8 mouse cellular contexts compared by ENCODE assay signal in genomic region chr15:89123595-89123994, GRCm38 (mm10). TPM values are rescaled to one million over a fixed set of nuclear protein-coding genes. Genes with fewer than 3 reads are reported as not detected.
A peak's percentile ranks its signal among the peaks of the same experiment; 100 is the strongest.
DNase-seq lines count a peak whose midpoint lies in the region; ATAC-seq and TF ChIP-seq lines count a peak whose summit lies in the region.

No protein-coding gene starts in this region.

- peak; percentile 66 to 71 for DNase-seq in left cerebral cortex, adult 18-20 months (ENCODE audit: low spot score in 2 of 2)
- no peak for DNase-seq in left cerebral cortex, adult 11 months (ENCODE audit: low spot score)
- peak; percentile 64 to 65 for DNase-seq in cerebellum, adult 2 months
- DNase-seq in forebrain, embryonic 11.5 days (ENCODE audit: low spot score) = no peak
- DNase-seq in left cerebral cortex, adult 2 months (ENCODE audit: extremely low spot score in 1 of 2, low spot score in 2 of 2) = peak; percentile 63 to 64
- peak; percentile 36 for DNase-seq in neural tube, embryonic 10.5 days (ENCODE audit: extremely low spot score, low spot score)
- no peak for DNase-seq in gastrocnemius, postnatal 14 days

- no peak for TF ChIP-seq CTCF in cerebellum, adult 2 months (IDR thresholded peaks at IDR 0.05; ENCODE audit: borderline replicate concordance, insufficient read depth, low read depth, low read length)
- TF ChIP-seq CTCF in left cerebral cortex, adult 2 months (IDR thresholded peaks at IDR 0.05) = peak; percentile 59

- H3K27me3 ChIP-seq in cerebellum, adult 2 months (ENCODE audit: control insufficient read depth, insufficient read depth, low read length) = no peaks in the 10 kb centered on the region
- no peaks in the 10 kb centered on the region for H3K27me3 ChIP-seq in forebrain, embryonic 11.5 days (ENCODE audit: control insufficient read depth, insufficient read depth, low read length)

- H3K9ac ChIP-seq in forebrain, embryonic 11.5 days (ENCODE audit: low read length) = peak overlapping the region; percentile 80

- intact Hi-C loops in left cerebral cortex, adult 2 months (cut with DNase I) = loop anchor here (2.0 kb wide), 1 partner anchor 73 kb away; the partner anchor contains the start of gene Dennd6b
- intact Hi-C loops in gastrocnemius, postnatal 14 days (cut with DNase I; ENCODE audit: low total_unique reads) = no loop called here

- no peaks in the 10 kb centered on the region for H3K36me3 ChIP-seq in forebrain, embryonic 11.5 days (ENCODE audit: control insufficient read depth, insufficient read depth, low read length)

- peak overlapping the region; percentile 93 for H3K4me2 ChIP-seq in forebrain, embryonic 11.5 days (ENCODE audit: low read depth, low read length, severe bottlenecking)

- peak; percentile 13; the same call in 1 of the 2 replicates for ATAC-seq in forebrain, embryonic 11.5 days (replicated peaks; ENCODE audit: low FRiP score)
- no peak for ATAC-seq in erythroid progenitor cell, adult 5-6 weeks (replicated peaks; ENCODE audit: low FRiP score, poor library complexity, severe bottlenecking)

- TF ChIP-seq POLR2A in cerebellum, adult 2 months (IDR thresholded peaks at IDR 0.05; ENCODE audit: borderline replicate concordance, insufficient read depth, low read length) = no peak

- H3K27ac ChIP-seq in cerebellum, adult 2 months (ENCODE audit: insufficient read depth, low read length) = peak overlapping the region; percentile 78
- H3K27ac ChIP-seq in forebrain, embryonic 11.5 days (ENCODE audit: low read depth, low read length) = peak overlapping the region; percentile 26; the same call in 1 of the 2 replicates
- H3K27ac ChIP-seq in left cerebral cortex, adult 2 months = peak overlapping the region; percentile 93

- peaks cover 21% of the 10 kb centered on the region for H3K4me1 ChIP-seq in cerebellum, adult 2 months (ENCODE audit: control insufficient read depth, insufficient read depth, low read length)
- H3K4me1 ChIP-seq in forebrain, embryonic 11.5 days (replicated peaks; ENCODE audit: control insufficient read depth, insufficient read depth, low read length) = peaks cover 21% of the 10 kb centered on the region

- H3K4me3 ChIP-seq in cerebellum, adult 2 months (replicated peaks; ENCODE audit: insufficient read depth, low read depth, low read length) = peak overlapping the region; percentile 88
- peak overlapping the region; percentile 96 for H3K4me3 ChIP-seq in forebrain, embryonic 11.5 days (ENCODE audit: low read depth, low read length)
- H3K4me3 ChIP-seq in left cerebral cortex, adult 2 months = peak overlapping the region; percentile 94

- H3K9me3 ChIP-seq in forebrain, embryonic 11.5 days (ENCODE audit: control insufficient read depth, low read length) = no peaks in the 10 kb centered on the region

- WGBS in cerebellum, adult 2 months = 7% methylated on average over 11 of the region's 11 CpGs
- WGBS in forebrain, embryonic 11.5 days = 29% methylated on average over 11 of the region's 11 CpGs

RNA-seq across cellular contexts. Expression of gene Tubgcp6, which starts 0.7 kb away (rescaled TPM):
- total RNA-seq in left cerebral cortex, adult 18-20 months (2021) = 10 to 100 TPM; 31.4 to 34.6 TPM
- 77.4 and 82.1 TPM in 2 replicates for polyA plus RNA-seq in cerebellum, adult 2 months (2012; rRNA removed)
- polyA plus RNA-seq in forebrain, embryonic 11.5 days (2014; fragmentation: Nextera tagmentation; extraction: Ambion mirVana) = 24.2 and 26.0 TPM in 2 replicates
- total RNA-seq in left cerebral cortex, adult 2 months (2021) = 10 to 100 TPM; 34.7 to 35.3 TPM
- total RNA-seq in gastrocnemius, postnatal 14 days (2021) = 1 to 10 TPM; 7.2 to 7.3 TPM
- 26.4 and 41.4 TPM in 2 replicates for total RNA-seq in erythroid progenitor cell, adult 5-6 weeks (2015; ENCODE audit: low replicate concordance)
- 28.1 and 28.3 TPM in 2 replicates for total RNA-seq in erythroid progenitor cell, adult 5-6 weeks (2017; ENCODE audit: low replicate concordance)

RNA-seq across cellular contexts. Expression of gene Hdac10, which starts 4.9 kb away (rescaled TPM):
- total RNA-seq in left cerebral cortex, adult 18-20 months (2021) = 10 to 100 TPM; 15.2 to 15.8 TPM
- 31.4 and 36.3 TPM in 2 replicates for polyA plus RNA-seq in cerebellum, adult 2 months (2012; rRNA removed)
- polyA plus RNA-seq in forebrain, embryonic 11.5 days (2014; fragmentation: Nextera tagmentation; extraction: Ambion mirVana) = 14.2 and 16.2 TPM in 2 replicates
- 10 to 100 TPM; 16.8 to 17.3 TPM for total RNA-seq in left cerebral cortex, adult 2 months (2021)
- 1 to 10 TPM; 5.6 to 6.2 TPM for total RNA-seq in gastrocnemius, postnatal 14 days (2021)
- total RNA-seq in erythroid progenitor cell, adult 5-6 weeks (2015; ENCODE audit: low replicate concordance) = 4.3 TPM in 1 of 2 replicates, not detected in the other
- 1.3 TPM in 1 of 2 replicates, not detected in the other for total RNA-seq in erythroid progenitor cell, adult 5-6 weeks (2017; ENCODE audit: low replicate concordance)

RNA-seq across cellular contexts. Expression of gene Mapk12, which starts 16.9 kb away (rescaled TPM):
- total RNA-seq in left cerebral cortex, adult 18-20 months (2021) = 1 to 10 TPM; 7.4 to 9.2 TPM
- polyA plus RNA-seq in cerebellum, adult 2 months (2012; rRNA removed) = 112 and 128 TPM in 2 replicates
- polyA plus RNA-seq in forebrain, embryonic 11.5 days (2014; fragmentation: Nextera tagmentation; extraction: Ambion mirVana) = 26.9 and 29.8 TPM in 2 replicates
- total RNA-seq in left cerebral cortex, adult 2 months (2021) = 1 to 10 TPM; 8.3 to 9.3 TPM
- total RNA-seq in gastrocnemius, postnatal 14 days (2021) = 100 to 1,000 TPM in 1 of 2 experiments, 10 to 100 TPM in 1; 91.5 to 104 TPM
- total RNA-seq in erythroid progenitor cell, adult 5-6 weeks (2015; ENCODE audit: low replicate concordance) = not detected in 2 replicates
- total RNA-seq in erythroid progenitor cell, adult 5-6 weeks (2017; ENCODE audit: low replicate concordance) = 0.51 TPM in 1 of 2 replicates, not detected in the other

RNA-seq across cellular contexts. Expression of gene Mapk11, which starts 25.8 kb away (rescaled TPM):
- total RNA-seq in left cerebral cortex, adult 18-20 months (2021) = 10 to 100 TPM; 49.1 to 55.1 TPM
- 58.1 and 64.1 TPM in 2 replicates for polyA plus RNA-seq in cerebellum, adult 2 months (2012; rRNA removed)
- 43.2 and 47.6 TPM in 2 replicates for polyA plus RNA-seq in forebrain, embryonic 11.5 days (2014; fragmentation: Nextera tagmentation; extraction: Ambion mirVana)
- 10 to 100 TPM; 61.8 to 63.5 TPM for total RNA-seq in left cerebral cortex, adult 2 months (2021)
- 1 to 10 TPM; 1.7 TPM for total RNA-seq in gastrocnemius, postnatal 14 days (2021)
- total RNA-seq in erythroid progenitor cell, adult 5-6 weeks (2015; ENCODE audit: low replicate concordance) = 0.72 and 2.1 TPM in 2 replicates
- total RNA-seq in erythroid progenitor cell, adult 5-6 weeks (2017; ENCODE audit: low replicate concordance) = 0.51 TPM in 1 of 2 replicates, not detected in the other

RNA-seq across cellular contexts. Expression of gene Selenoo, which starts 34.7 kb away (rescaled TPM):
- total RNA-seq in left cerebral cortex, adult 18-20 months (2021) = 10 to 100 TPM; 20.1 to 23.0 TPM
- 58.1 and 65.6 TPM in 2 replicates for polyA plus RNA-seq in cerebellum, adult 2 months (2012; rRNA removed)
- polyA plus RNA-seq in forebrain, embryonic 11.5 days (2014; fragmentation: Nextera tagmentation; extraction: Ambion mirVana) = 22.6 and 25.1 TPM in 2 replicates
- 10 to 100 TPM; 21.1 to 21.3 TPM for total RNA-seq in left cerebral cortex, adult 2 months (2021)
- total RNA-seq in gastrocnemius, postnatal 14 days (2021) = 10 to 100 TPM in 1 of 2 experiments, 1 to 10 TPM in 1; 9.8 to 10.1 TPM
- 6.1 and 9.6 TPM in 2 replicates for total RNA-seq in erythroid progenitor cell, adult 5-6 weeks (2015; ENCODE audit: low replicate concordance)
- total RNA-seq in erythroid progenitor cell, adult 5-6 weeks (2017; ENCODE audit: low replicate concordance) = 12.5 and 15.3 TPM in 2 replicates

Comparison
In these comparisons a context has a peak if more than half of its experiments do, and no peak if none do; other contexts are left out.
1. DNase-seq: peak in left cerebral cortex, adult 18-20 months (2 of 2), cerebellum, adult 2 months (2 of 2), left cerebral cortex, adult 2 months (2 of 2) and neural tube, embryonic 10.5 days (single experiment); none in left cerebral cortex, adult 11 months (single experiment), forebrain, embryonic 11.5 days (single experiment) and gastrocnemius, postnatal 14 days (single experiment).
2. H3K27ac ChIP-seq: peak in every context shown above with its lines; median percentile 93 in left cerebral cortex, adult 2 months; 78 in cerebellum, adult 2 months; 26 in forebrain, embryonic 11.5 days.
3. RNA of gene Mapk12, which starts 16.9 kb away (total RNA-seq): 91.5 to 104 TPM in gastrocnemius, postnatal 14 days; 8.3 to 9.3 TPM in left cerebral cortex, adult 2 months, 7.4 to 9.2 TPM in left cerebral cortex, adult 18-20 months and 0.51 TPM in erythroid progenitor cell, adult 5-6 weeks; every median in the first group is over 4 times any median in the second.
4. Peak in every context shown above with its lines, with median percentiles within 50 percentile points of each other: H3K4me3 ChIP-seq.